Mouse (Mus musculus) bone marrow, adult 2 months (tissue): ENCODE measurements around the gene Cytl1.

Experiments
- CTCF ChIP-seq: fragments of 200-500 bp; IDR thresholded peaks from 2 replicates; pipeline ENCODE4 v1.5.1; 2011; ENCODE audit warnings: low read length, control low read depth; ENCODE audit not compliant: control insufficient read depth, insufficient read depth
- POLR2A ChIP-seq: fragments of 200-500 bp; IDR thresholded peaks from 2 replicates; pipeline ENCODE4 v1.6.1; 2011; ENCODE audit warnings: low read depth, mild to moderate bottlenecking, control low read depth, low read length, borderline replicate concordance; ENCODE audit not compliant: control insufficient read depth

GRCm38 (mm10) chr5:37717384-37717963 is 17.8 kb upstream of the Cytl1 start:
- no peak for TF ChIP-seq CTCF
- no peak for TF ChIP-seq POLR2A
